Mouse (Mus musculus): ENCODE results near the gene Mesd.
A peak's percentile ranks its signal among the peaks of the same experiment; 100 is the strongest.

Mesd gene

GRCm38 (mm10) chr7:83913405-83913932, 29.2 kb downstream of the Mesd start:
- no peak for DNase-seq (ENCODE audit: low spot score in 2 of 2)

- no peak for DNase-seq (ENCODE audit: low spot score in 2 of 2)
Measured at GRCm38 (mm10) chr7:83913995-83914394, 29.7 kb downstream of the Mesd start.

GRCm38 (mm10) chr7:83914566-83914965, 30.3 kb downstream of the Mesd start:
- DNase-seq (ENCODE audit: low spot score in 2 of 2): peak; percentile 62 to 66

GRCm38 (mm10) chr7:83920241-83920640, 36.0 kb downstream of the Mesd start:
- no peak for DNase-seq (ENCODE audit: low spot score in 2 of 2)

GRCm38 (mm10) chr7:83921637-83922036, 37.4 kb downstream of the Mesd start:
- no peak for DNase-seq (ENCODE audit: low spot score in 2 of 2)

- DNase-seq (ENCODE audit: low spot score in 2 of 2): no peak
Measured at GRCm38 (mm10) chr7:83939017-83939721, 54.9 kb downstream of the Mesd start.

- DNase-seq (ENCODE audit: low spot score in 2 of 2): no peak
Measured at GRCm38 (mm10) chr7:83940136-83940535, 55.9 kb downstream of the Mesd start.

- no peak for DNase-seq (ENCODE audit: low spot score in 2 of 2)
Measured at GRCm38 (mm10) chr7:83941701-83942101, 57.4 kb downstream of the Mesd start.

- no peak for DNase-seq (ENCODE audit: low spot score in 2 of 2)
Measured at GRCm38 (mm10) chr7:83948743-83949142, 64.5 kb downstream of the Mesd start.

- no peak for DNase-seq (ENCODE audit: low spot score in 2 of 2)
Measured at GRCm38 (mm10) chr7:83949662-83950061, 65.4 kb downstream of the Mesd start.

Measured in urinary bladder, adult 18-20 months (tissue).